Mouse (Mus musculus): ENCODE data around the gene Itgav. TPM values are rescaled to one million over a fixed set of nuclear protein-coding genes. Genes with fewer than 3 reads are reported as not detected.
A peak's percentile ranks its signal among the peaks of the same experiment; 100 is the strongest.

Gene Itgav
- total RNA-seq, 2 experiments from 2014 or later: 40.6 to 41.4 TPM

- intact Hi-C loops (cut with DNase I): no loop called here
- peak in 1 of 2 experiments; percentile 17 for DNase-seq
Observed at GRCm38 (mm10) chr2:83742210-83742609, 18.0 kb downstream of the Itgav start.

GRCm38 (mm10) chr2:83742836-83743235, 18.6 kb downstream of the Itgav start:
- DNase-seq: no peak

GRCm38 (mm10) chr2:83744276-83744952, 20.2 kb downstream of the Itgav start:
- DNase-seq: no peak
- intact Hi-C loops (cut with DNase I): no loop called here

More at GRCm38 (mm10) chr2:83742836-83743235, 18.6 kb downstream of the Itgav start:
- intact Hi-C loops (cut with DNase I): no loop called here

GRCm38 (mm10) chr2:83745257-83745656, 21.1 kb downstream of the Itgav start:
- intact Hi-C loops (cut with DNase I): no loop called here
- DNase-seq: no peak

- intact Hi-C loops (cut with DNase I): no loop called here
- no peak for DNase-seq
Observed at GRCm38 (mm10) chr2:83748581-83749118, 24.5 kb downstream of the Itgav start.

- no peak for DNase-seq
- intact Hi-C loops (cut with DNase I): no loop called here
Observed at GRCm38 (mm10) chr2:83753008-83753407, 28.8 kb downstream of the Itgav start.

- no peak for DNase-seq
- intact Hi-C loops (cut with DNase I): no loop called here
Observed at GRCm38 (mm10) chr2:83754306-83754837, 30.2 kb downstream of the Itgav start.

GRCm38 (mm10) chr2:83758606-83759215, 34.5 kb downstream of the Itgav start:
- intact Hi-C loops (cut with DNase I): loop anchor here (2.0 kb wide), 1 partner anchor 34 kb away; the partner anchor contains the start of gene Itgav
- DNase-seq: no peak

GRCm38 (mm10) chr2:83759216-83759648, 35.0 kb downstream of the Itgav start:
- intact Hi-C loops (cut with DNase I): loop anchor here (2.0 kb wide), 1 partner anchor 34 kb away; the partner anchor contains the start of gene Itgav
- no peak for DNase-seq

GRCm38 (mm10) chr2:83759667-83760066, 35.5 kb downstream of the Itgav start:
- intact Hi-C loops (cut with DNase I): loop anchor here (2.0 kb wide), 1 partner anchor 35 kb away; the partner anchor contains the start of gene Itgav
- DNase-seq: peak in 1 of 2 experiments; percentile 18

- intact Hi-C loops (cut with DNase I): no loop called here
Observed at GRCm38 (mm10) chr2:83760112-83760511, 35.9 kb downstream of the Itgav start.

GRCm38 (mm10) chr2:83761506-83761905, 37.3 kb downstream of the Itgav start:
- intact Hi-C loops (cut with DNase I): no loop called here
- DNase-seq: no peak

More at GRCm38 (mm10) chr2:83760112-83760511, 35.9 kb downstream of the Itgav start:
- no peak for DNase-seq

GRCm38 (mm10) chr2:83762106-83762855, 38.1 kb downstream of the Itgav start:
- intact Hi-C loops (cut with DNase I): no loop called here
- no peak for DNase-seq

- DNase-seq: no peak
- intact Hi-C loops (cut with DNase I): no loop called here
Observed at GRCm38 (mm10) chr2:83766058-83766457, 41.9 kb downstream of the Itgav start.

GRCm38 (mm10) chr2:83766878-83767277, 42.7 kb downstream of the Itgav start:
- DNase-seq: no peak
- intact Hi-C loops (cut with DNase I): no loop called here

GRCm38 (mm10) chr2:83768311-83769047, 44.3 kb downstream of the Itgav start:
- DNase-seq: no peak
- intact Hi-C loops (cut with DNase I): no loop called here

GRCm38 (mm10) chr2:83771155-83771812, 47.1 kb downstream of the Itgav start:
- intact Hi-C loops (cut with DNase I): loop anchor here (1.0 to 2.0 kb wide), 5 partner anchors 64 to 146 kb away; partner anchors contain the start of gene Zc3h15
- peak; percentile 51 to 62 for DNase-seq

GRCm38 (mm10) chr2:83791330-83792073, 67.3 kb downstream of the Itgav start:
- intact Hi-C loops (cut with DNase I): no loop called here
- no peak for DNase-seq

- DNase-seq: no peak
- intact Hi-C loops (cut with DNase I): no loop called here
Observed at GRCm38 (mm10) chr2:83792102-83792501, 67.9 kb downstream of the Itgav start.
